Mouse (Mus musculus) lung, postnatal 25 days (tissue): ENCODE data around the gene Bpifa5.
A peak's percentile ranks its signal among the peaks of the same experiment; 100 is the strongest.
"Not testable (repeated sequence)": the region's sequence is repeated elsewhere in the genome, so short reads cannot be mapped to it uniquely, and the experiment has no call there.

ENCODE experiments used
- DNase-seq: peaks from one replicate; pipeline ENCODE4 v3.0.0; 2022; ENCODE audit warnings: low spot score

Gene Bpifa5

DNA sequence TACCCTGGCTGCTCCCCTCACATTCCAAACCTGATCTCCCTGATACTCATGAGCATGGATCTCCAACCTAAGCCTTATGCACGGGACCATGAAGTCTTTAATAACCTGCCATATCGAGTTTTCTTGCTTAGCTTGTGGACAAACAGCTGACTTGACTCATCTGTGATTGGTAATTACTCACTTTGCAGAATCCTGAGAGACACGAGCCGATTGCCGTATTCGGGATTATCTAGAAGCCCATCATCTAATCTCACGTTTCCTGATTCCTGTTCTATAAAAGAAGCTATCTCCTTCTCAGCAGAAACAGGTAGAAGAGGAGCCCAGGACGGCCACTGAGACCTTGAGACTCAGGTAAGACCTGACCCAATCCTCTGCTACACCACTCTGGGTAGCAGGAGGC, at the start of gene Bpifa5:
Gene Bpifa5, plus strand, starts transcription at position 301 of the 400 bp plus-strand sequence.
- DNase-seq = no peak

DNA sequence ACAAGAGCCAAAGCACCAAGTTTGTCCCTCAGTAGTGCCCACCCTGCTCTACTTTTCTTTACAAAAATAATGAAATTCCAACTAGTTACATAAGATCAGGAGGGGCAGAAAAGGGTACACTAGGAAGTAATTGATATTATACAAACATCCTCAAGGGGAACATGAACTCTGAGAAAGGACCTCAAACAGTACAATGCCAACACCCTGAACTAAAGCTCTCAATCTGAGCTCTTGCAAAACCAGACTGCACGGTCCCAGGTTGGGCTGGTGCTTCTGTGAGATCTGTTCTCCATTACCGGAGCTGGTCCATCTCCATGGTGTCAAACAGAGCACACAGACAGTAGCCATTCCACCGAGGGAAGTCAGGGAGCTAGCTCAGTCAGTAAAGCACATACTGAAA, 45.0 kb upstream of the Bpifa5 start:
- peak; percentile 59 for DNase-seq

DNA sequence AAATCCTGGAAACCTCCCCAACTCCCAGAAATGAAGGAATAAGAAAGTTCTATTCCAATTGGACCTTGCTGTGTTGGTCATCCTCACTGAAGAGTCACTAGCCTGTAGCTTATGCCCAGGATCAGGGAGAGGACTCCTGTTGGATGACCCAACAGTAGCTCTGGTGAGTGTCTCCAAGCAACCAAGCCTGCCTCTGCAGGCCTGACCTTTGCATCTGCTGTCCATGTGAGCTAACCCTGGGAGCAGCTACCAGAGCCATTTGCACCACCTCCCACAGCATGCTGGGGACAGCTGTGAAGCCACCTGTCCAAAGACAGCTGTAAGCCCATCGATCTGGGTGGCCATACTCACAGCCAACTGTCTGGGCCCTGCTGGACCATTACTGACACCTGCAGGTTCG, 32.3 kb upstream of the Bpifa5 start, which contains the start of gene Bpifa3:
Gene Bpifa3, plus strand, starts transcription at position 217 of the 400 bp plus-strand sequence.
- DNase-seq = no peak

DNA sequence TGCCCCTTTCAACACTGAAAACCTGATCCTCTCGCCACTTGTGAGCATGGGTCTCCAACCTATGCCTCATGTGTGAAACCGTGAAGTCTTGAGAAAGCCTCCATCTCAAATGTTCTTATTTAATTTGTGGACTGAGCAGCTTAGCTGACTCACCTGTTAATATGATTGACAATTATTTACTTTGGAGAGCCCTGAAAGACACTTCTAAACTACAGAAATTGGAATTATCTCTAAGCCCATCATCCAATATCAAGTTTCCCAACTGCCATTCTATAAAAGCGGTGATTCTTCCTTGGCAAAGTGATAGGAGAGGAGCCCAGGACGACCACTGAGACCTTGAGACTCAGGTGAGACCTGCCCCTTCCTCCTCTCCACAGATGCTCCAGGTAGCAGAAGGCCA, 19.8 kb upstream of the Bpifa5 start, which contains the start of gene Bpifa1:
Gene Bpifa1, plus strand, starts transcription at position 301 of the 400 bp plus-strand sequence.
- DNase-seq = no peak

DNA sequence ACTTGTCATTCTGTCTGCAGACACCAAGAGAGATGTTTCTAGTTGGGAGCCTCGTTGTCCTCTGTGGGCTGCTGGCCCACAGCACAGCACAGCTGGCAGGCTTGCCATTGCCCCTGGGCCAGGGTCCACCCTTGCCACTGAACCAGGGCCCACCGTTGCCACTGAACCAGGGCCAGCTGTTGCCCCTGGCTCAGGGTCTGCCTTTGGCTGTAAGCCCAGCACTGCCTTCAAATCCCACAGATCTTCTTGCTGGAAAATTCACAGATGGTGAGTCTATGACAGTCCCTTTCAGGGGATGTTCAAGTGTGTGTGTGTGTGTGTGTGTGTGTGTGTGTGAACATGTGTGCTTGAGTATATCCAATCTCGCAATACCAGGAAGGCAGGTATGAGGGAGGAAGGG, 18.7 kb upstream of the Bpifa5 start:
- no peak for DNase-seq

DNA sequence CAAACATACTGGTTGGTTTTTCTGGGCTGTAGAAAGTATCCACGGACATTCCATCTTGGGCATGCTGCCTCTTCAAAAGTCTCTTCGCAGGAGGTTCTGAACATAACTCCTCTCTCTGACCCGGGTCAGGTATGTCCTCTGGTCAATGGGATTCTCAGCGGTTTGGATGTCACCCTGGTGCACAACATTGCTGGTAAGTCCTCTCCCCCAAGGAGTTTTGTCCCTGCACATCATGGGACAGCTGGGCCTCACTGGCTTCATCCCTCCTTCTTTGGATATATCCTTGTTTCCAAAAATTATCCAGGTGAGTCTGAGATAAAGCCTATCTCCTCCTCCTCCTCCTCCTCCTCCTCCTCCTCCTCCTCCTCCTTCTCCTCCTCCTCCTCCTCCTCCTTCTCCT, 14.9 kb upstream of the Bpifa5 start:
- no peak for DNase-seq

DNA sequence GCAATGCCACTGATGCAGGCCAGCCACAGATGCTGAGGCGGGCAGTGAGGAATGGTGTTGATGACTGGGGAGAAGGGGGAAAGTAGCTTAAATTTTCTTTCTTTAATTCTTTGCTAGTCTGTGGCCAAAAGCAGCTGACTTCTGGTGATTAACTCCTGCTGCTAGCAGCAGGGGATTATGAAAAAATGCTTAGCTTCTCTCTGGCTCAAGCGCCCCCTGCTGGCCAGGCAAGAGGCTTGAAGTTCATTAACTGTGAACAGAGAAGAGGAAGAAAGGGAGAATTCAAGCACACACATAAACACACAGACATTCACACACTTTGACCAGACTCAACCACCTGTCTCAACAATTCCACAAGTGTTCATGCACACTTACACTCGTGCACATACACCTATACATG, 4.0 kb upstream of the Bpifa5 start:
- DNase-seq = peak; percentile 25

DNA sequence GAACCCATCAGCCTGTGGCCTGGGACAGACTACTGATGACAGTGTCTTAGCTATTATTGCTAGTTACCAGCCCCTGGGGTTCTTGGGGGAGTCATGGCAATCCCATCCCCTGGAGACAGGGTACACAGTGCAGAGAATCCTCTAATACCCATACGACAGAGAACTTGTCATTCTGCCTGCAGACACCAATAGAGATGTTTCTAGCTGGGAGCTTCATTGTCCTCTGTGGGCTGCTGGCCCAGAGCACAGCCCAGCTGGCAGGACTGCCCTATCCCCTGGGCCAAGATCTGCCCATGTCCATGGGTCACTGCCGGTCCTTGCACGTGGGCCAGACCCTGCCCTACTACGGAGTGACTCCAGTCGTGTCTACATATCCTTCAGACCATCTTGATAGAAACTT, 899 bp downstream of the Bpifa5 start:
- DNase-seq = no peak

DNA sequence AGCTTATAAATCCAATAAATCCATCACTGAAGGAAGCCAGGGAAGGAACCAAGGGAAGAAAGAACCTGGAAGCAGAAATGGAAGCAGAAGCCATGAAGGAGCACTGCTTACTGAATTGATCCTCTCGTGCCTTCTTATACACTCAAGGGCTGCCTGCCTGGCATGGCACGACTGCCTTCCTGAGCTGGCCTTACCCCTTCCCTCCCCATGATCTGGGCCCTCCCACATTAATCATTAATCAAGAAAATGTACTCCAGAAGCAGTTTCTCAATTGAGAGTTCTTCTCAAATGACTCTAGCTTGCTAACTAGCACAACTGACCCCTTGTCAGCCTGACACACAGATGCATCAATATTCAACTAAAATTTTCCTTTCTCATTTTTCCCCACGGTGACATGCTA, 6.8 kb downstream of the Bpifa5 start:
- peak; percentile 48 for DNase-seq

DNA sequence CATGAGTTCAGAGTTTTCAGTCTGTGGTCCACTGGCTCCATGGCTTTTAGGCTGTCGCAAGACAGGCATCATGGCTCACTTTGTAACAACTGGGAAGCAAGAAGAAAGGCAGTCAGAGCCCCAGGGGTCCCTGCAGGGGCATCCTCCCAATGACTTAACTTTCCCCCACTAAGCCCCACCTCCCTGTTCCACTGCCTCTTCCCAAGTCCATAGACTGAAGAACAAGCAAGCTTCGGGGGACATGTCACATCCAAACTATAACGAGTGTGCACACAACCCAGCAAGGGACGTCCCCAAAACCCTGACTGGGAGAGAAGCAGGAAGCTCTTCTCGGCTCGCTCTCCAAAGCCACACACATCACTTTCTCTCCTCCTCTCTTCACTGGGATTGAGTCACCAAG, 9.2 kb downstream of the Bpifa5 start:
- DNase-seq = no peak

DNA sequence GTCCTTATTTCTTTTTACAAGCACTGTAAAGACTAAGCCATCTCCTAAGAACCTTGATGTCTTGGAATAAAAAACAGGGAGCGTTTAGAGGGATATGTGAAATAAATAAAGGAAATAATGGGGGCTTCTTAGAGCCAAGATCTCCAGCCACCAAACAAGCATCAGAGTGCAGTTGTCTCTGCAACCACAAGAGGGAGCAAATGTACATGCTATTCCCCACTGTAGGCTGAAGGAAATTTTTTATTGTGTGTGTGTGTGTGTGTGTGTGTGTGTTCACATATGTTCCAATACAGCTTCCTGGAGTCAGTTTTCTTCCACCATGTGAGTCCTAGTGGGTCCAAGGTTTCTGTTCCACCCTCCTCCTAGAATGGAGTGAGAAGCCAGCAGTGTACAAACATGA, 10.9 kb downstream of the Bpifa5 start:
- DNase-seq = peak; percentile 32

DNA sequence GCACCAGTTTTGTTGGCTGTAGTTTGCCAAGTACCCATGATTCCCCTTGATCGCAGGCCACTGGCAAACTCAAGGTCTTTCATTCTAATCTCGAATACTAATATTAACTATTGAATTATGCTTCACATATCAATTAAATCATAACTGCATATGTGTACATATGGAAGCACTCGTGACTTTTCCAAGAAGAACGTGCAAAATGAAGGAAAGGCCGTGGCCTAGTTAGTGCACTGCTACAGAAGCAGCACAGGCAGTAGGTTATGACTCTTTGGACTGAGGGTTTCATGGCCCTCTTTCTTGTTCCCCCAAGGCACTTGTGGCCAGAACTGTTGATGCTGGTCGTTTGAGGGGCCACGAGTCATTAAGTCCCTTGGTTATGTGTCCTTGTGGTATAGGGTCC, 19.5 kb downstream of the Bpifa5 start:
- DNase-seq = not testable (repeated sequence)

DNA sequence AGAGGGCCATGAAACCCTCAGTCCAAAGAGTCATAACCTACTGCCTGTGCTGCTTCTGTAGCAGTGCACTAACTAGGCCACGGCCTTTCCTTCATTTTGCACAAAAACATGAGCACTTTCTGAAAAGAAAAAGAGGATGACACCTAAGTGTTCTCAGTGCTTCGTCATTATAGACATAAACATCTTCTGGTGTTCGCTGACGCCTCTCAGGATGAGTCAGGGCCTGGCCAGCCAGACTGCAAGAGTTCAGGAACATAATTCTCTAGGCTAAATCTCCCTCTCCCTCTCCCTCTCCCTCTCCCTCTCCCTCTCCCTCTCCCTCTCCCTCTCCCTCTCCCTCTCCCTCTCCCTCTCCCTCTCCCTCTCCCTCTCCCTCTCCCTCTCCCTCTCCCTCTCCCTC, 20.7 kb downstream of the Bpifa5 start:
- DNase-seq = not testable (repeated sequence)

DNA sequence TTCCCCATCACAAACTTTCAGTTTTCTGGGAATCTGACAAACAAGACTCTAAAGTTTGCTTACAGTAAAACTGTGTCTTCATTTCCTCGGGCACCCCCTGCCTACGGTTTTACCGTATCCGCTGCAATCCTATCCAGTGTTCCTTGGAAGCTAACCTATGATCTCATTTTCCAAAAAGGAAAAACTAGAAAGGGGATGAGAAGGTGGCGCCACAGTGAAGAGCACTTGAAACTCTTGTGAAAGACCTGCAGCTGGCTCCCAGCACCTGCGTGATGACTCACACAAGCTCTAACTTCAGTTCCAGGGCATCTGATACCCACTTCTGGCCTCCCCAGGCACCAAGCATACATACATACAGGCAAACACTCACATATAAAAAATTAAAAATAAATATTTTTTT, 22.9 kb downstream of the Bpifa5 start:
- DNase-seq = peak; percentile 50

DNA sequence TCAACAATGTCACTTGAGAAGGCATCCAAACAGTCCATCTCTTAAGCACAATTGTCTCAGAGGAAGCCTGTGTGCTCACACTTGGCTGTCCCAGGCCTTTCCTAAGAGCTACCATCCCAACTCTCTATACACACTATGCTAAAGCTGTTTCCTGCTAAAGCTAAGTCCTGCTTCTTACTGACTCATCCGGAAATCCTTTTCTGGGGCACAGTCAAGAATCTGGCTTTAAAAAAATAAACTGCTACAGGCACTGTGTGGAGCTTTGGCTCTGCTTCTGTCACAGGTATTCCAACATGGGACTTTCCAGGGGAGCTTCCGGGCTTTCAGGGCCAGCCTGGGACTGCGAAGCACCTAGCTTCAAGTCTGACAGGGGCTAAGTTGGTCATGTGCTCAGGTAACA, 23.3 kb downstream of the Bpifa5 start:
- DNase-seq = no peak

DNA sequence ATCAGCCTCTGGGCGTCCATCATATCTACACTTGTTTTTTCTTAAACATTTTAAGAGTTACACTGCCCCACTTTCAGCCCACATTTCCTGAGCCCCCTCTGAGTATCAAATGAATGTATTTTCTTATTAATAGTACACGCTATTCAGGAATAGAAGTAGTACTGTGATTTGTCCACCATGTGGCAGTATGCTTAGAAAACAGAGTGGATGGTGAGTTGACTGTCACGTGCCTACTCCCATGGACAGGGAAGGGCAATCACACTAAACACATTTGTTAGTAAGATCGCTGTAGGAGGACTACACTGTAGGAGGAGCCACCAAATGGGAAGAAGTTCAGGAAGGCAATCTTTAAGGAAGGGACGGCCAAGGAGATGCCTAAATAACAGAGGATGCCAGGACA, 25.1 kb downstream of the Bpifa5 start:
- no peak for DNase-seq

DNA sequence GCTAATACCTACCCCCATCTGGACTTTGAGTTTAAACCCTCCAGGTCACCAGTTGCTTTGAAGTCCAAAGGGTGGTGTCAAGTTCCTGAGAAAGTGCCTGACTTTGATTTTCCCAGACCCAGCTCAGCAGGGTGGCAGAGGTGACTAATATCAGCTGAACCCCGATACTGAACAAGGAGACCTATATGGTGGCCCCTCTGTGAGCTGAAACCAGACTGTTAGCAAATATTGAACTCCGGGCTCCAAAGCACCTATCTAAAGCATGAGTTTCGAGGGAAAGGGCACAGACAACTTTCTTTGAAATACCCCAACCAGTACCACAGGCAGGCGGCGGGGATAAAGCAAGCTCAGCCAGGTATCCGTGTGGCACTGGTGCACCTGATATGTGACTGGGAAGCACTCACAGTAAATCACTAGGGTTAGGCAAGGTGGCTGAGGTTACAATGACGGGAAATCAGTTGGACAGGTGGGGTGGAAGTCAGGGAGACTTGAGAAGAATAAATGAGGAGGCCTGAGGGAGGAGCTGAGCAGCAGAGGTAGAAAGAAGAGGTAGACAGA, 27.5 kb downstream of the Bpifa5 start:
- DNase-seq = no peak

DNA sequence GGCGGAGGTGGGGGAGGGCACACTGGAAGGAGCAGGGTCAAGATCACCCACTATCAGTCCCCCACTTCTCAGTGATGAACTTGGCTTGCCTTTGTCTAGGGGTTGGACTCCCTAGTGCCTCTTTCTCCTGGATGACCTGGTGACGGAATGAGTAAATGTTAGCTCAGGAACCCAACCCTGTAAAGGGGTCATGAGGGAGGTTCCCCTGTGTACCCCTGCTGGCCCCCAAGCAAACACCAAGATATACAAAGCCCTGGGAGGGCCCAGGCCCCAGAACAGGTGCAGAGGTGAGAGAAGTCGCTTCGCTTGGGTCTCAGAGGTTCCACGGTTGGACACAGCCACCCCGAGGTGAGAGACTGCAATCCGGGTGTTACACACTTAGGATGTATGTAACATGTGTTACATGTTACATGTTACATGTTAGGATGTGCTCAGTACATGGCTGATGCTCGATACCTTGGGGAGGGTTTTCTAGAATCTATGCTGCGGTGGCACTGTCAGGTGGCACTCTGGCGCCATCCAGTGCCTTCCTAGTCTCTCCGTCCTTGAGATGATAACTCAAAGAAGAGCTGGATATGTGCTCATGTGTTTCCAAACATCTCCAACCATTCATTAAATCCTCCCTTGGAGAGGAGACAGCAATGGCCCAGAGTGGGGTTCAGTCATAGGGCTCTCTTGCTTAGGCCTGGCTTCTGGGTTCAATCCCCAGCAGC, 28.3 kb downstream of the Bpifa5 start, which contains the start of gene Bpifb1:
Gene Bpifb1, plus strand, starts transcription at position 273 of the 713 bp plus-strand sequence.
- no peak for DNase-seq

DNA sequence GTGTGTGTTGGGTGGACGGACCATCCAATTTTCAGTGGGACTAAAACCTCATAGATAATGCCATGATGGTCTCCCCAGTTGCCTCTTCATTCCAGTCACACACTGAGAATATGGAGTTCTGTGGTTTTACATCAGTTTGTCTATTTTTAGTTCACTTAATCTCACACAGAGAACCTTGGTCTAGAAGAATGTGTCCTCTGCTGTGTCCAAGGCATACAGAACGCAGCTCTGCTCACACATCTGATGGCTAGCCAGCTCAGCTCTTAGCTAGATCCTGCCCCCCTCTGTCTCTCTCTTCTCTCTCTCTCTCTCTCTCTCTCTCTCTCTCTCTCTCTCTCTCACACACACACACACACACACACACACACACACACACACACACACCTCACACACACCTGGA, 29.7 kb downstream of the Bpifa5 start:
- DNase-seq = no peak

DNA sequence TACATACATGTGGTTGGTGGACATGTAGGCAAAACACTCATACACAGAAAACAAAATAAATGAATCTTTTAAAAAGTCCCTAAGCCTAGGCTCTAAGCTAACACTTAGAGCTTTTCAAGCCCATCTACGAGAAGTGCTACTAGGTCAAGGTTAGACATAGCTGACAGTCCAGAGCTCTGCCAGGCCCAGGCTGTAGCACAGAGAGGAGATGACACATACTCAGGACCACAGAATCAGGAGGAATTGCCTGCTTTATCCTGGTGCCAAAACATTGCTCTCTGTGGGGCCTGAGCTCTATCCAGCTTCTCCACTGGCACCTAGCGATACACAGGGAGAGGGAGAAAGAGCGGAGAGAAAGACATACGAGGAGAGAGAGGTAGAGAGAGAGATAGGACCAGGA, 30.7 kb downstream of the Bpifa5 start:
- no peak for DNase-seq

DNA sequence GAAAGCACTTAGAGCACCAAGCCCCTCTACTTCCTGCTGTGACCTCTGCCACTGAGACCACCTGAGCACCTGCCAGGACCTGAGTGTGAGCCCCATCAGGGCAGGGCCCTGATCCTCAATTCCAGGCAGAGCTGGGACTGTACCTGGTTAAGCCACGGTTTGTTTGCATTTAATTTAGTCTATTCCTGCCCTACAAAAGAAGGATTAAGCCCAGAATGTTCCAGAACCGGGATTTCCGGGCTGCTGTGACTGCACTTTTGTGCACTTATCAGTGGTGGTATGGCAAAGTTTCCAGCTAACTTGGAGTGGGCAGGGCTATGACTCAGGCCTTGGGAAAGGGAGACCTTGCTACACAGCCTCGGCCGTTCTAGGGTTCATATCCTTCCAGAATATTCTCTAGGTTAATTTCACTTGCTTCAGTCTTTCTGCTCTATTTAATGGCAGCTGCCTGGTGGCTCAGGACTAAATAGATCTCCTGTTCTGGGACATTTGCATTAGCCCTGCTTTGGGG, 31.6 kb downstream of the Bpifa5 start:
- no peak for DNase-seq

DNA sequence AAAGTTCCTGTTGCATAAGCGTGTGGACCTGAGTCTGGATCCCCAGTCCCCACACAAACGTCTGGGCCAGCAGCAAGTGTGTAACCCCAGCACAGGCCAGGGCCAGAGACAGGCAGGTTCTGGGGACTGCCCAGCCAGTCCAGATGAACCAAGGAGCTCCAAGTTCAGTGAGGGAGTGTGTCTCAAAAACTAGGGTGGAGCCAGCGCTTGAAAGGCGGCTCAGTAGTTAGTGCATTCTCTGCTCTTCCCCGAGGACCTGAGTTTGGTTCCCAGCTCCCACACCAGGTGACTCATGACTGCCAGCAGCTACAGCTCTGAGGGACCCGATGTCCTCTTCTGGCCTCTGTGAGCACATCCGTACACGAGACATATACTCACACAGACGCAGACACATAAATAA, 34.6 kb downstream of the Bpifa5 start:
- DNase-seq = no peak

DNA sequence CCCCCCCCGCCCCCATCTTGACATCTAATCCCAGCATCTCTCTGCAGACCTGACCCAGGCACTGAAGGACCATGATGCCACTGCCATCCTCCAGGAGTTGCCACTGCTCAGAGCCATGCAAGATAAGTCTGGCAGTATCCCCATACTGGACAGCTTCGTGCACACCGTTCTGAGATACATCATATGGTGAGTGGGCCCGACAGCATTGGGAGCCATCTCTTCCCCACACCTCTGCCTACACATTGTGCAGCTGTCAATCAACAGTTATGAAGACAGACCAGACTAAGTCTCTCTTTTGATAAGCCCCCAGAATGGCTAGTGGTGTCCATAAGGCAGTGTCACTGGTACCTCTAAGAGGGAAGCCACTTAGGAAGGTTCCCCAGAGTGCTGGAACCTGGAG, 42.2 kb downstream of the Bpifa5 start:
- DNase-seq = no peak

DNA sequence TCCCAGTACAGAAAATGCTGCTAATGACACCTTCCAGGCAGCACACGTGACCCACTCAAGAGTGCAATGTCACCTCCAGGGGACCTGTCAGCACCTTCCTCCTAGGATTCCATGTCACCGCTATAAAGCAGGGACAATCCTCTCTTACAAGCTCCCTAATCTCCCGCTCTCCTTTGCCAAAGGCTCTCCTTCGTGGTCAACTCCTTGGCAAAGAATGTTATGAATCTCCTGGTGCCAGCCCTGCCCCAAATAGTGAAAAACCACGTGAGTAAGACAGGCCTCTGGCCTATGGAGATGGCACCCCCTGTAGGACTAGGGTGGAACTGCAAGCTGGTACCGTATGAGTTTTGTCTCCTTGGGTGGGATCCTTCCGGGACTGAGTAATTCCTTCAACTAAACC, 44.5 kb downstream of the Bpifa5 start:
- peak; percentile 37 for DNase-seq
